Mouse (Mus musculus): ENCODE results near the gene Osbpl10. TPM values are rescaled to one million over a fixed set of nuclear protein-coding genes. Genes with fewer than 3 reads are reported as not detected.

Osbpl10 gene
- total RNA-seq, 1 experiment from 2014 or later, result not detected

DNA sequence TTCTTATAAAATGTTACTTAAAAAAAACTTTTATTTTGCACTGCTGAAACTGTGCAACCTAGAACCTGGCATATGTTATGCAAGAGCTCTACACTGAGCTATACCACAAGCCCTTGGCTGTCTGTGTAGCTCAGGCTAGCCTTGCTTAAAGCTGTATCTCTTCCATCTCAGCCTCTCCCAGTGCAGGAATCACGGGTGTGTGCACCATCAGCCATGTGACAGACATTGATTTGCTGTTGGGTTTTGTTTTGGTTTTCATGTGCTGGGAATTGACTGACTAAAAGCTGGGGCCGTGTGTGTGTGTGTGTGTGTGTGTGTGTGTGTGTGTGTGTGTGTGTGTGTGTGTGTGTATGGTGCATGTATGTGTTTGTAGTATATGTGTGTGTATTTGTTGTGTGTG lies 155.6 kb downstream of the Osbpl10 start:
- no peak for ATAC-seq (ENCODE audit: extremely low read depth, insufficient number of reproducible peaks, low FRiP score, poor library complexity, severe bottlenecking)

GRCm38 (mm10) chr9:115134736-115135135 lies 156.4 kb downstream of the Osbpl10 start:
- peak; percentile 86 for ATAC-seq (ENCODE audit: extremely low read depth, insufficient number of reproducible peaks, low FRiP score, poor library complexity, severe bottlenecking)

DNA sequence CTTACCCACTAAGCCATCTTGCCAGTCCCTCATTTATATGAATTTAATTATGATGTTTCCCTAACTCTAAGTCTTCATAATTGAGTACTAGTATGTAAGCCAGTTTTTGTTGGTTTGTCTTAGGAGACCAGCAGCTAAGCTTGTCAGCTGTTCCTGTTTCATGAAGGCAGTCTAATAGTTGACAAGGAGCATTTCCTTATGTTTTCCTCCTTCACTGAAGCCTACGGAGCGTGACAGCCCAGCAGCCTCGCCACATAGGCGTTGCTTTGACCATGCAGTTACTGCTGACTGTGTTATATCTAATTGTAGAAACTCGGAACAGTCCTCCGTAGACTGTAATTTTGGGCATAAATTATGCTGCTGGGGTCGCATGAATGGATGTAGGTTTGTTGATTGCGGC lies 157.0 kb downstream of the Osbpl10 start:
- no peak for ATAC-seq (ENCODE audit: extremely low read depth, insufficient number of reproducible peaks, low FRiP score, poor library complexity, severe bottlenecking)

GRCm38 (mm10) chr9:115137858-115138257 lies 159.5 kb downstream of the Osbpl10 start:
- ATAC-seq (ENCODE audit: extremely low read depth, insufficient number of reproducible peaks, low FRiP score, poor library complexity, severe bottlenecking), result no peak

GRCm38 (mm10) chr9:115139597-115140332 lies 161.4 kb downstream of the Osbpl10 start:
- ATAC-seq (ENCODE audit: extremely low read depth, insufficient number of reproducible peaks, low FRiP score, poor library complexity, severe bottlenecking), result no peak

DNA sequence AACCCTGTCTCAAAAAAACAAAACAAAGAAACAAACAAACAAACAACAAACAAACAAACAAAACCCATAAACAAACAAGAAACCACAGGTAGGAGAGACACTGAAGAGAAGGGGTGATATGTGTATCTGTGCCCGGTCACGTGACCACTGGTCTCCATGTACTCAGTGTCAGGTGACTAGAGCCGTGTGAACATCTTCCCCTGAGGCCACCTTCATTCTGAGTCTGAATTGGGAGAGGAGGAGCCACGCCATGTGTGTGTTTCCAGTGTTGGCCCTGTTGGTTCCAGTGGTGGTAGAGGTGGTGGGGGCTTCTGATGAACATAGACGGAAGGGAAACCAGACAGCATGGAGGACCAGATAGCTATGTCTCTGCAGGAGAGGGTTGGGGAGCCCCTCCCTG lies 168.8 kb downstream of the Osbpl10 start:
- no peak for ATAC-seq (ENCODE audit: extremely low read depth, insufficient number of reproducible peaks, low FRiP score, poor library complexity, severe bottlenecking)

GRCm38 (mm10) chr9:115147586-115148355 lies 169.4 kb downstream of the Osbpl10 start:
- no peak for ATAC-seq (ENCODE audit: extremely low read depth, insufficient number of reproducible peaks, low FRiP score, poor library complexity, severe bottlenecking)

DNA sequence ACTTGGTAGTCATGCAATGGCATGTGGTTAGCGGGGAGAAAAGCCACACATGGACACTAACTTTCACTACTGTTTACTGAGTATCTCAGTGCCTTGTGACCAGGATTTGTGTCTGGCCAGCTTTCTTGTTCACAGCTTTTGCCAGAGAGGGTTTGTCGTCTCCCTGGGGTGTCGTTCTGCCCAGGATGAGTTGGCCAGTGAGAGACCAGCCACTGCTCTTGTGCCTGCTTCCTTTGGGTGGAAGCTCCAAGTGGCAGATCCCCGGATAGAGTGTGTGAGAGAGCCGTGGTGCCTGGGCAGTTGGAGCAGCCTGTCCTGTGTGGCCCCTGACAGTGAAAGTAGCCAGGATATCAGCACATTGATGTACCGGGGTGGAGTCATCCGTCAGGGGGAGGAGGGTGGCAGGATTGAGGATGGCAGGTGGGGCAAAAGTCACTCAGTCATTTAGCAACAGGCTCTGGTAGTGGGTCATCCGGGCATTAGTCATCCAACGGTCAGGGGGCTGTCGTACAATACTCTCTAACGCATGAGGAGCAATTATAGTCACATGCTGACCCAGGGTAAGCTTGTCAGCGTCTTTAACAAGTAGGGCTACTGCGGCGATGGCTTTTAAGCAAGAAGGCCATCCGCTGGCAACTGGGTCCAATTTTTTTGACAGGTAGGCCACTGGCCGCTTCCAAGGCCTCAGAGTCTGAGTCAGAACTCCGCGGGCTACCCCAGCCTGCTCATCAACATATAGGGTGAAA lies 170.8 kb downstream of the Osbpl10 start:
- no peak for ATAC-seq (ENCODE audit: extremely low read depth, insufficient number of reproducible peaks, low FRiP score, poor library complexity, severe bottlenecking)

DNA sequence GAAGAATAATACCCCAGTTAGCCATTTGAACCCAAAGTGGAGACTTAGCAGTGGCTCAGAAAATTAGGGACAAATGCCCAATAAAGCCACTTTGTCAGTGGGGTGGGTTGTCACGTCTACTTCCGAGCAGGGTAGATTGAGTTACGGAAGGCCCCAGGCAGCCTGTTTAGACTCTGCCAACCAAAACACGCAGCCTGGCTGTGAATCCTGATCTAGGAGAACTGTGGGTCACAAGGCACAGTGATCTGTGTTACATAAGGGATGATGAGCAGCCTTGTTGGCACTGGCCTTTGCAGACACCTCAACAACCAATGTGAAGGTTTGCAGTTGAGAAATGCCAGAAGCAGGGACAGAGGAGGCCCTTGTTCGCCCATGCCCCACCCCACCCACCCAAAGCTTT lies 183.2 kb downstream of the Osbpl10 start:
- ATAC-seq (ENCODE audit: extremely low read depth, insufficient number of reproducible peaks, low FRiP score, poor library complexity, severe bottlenecking), result no peak

DNA sequence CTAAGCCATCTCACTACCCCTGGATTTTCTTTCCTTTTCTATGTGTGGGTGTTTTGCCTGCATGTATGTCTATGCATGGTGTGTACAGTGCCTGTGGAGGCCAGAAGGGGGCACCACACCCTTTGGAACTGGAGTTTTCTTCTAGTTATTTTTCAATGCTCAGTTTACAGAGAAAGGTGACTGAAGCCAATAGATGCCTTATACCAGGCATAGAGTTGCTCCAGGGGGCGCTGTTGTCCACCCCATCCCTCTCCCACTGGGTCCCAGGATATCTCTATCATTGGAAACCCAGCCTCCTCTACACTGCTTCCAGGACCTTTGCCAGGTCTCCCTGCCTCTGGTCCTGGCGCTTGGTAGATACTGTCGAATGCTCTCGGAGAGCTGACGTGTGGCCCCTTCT lies 184.7 kb downstream of the Osbpl10 start:
- ATAC-seq (ENCODE audit: extremely low read depth, insufficient number of reproducible peaks, low FRiP score, poor library complexity, severe bottlenecking), result no peak

DNA sequence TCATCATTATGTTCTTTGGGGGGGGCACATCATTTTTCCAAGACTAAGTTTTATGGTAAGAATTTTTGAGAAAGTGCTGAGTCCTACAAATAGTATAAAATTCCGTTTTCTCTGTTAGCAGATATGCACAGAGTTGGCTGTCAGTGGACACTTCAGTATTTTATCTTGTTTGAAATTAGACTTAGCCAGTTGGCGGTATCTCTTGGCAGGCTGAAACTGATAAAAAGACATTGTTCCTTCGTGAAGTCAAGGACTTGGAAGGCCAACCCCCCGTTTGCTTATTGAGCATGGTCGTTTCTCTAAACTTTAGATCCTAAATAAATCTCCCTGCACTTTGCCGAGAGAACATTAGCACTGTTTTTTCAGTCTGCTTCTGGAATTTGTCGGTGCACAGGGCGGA lies 185.3 kb downstream of the Osbpl10 start:
- no peak for ATAC-seq (ENCODE audit: extremely low read depth, insufficient number of reproducible peaks, low FRiP score, poor library complexity, severe bottlenecking)

DNA sequence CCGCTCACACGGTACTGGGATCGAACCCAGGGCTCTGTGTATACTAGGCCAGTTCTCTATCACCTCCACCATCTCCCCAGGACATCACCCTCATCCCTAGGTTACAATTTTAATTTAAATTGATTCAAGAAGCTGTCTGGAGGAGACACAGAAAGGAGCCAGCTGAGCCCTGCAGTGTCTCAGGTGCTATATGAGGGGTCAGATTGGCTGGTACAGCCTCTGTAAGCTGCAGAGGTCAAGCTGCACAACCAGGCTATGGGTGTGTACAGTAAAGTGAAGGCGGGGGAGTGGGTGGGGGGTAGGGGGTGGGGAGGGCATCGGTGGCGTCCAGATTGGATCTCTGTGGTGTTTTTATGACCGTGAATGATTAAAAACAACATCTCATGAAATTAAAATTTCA lies 186.0 kb downstream of the Osbpl10 start:
- ATAC-seq (ENCODE audit: extremely low read depth, insufficient number of reproducible peaks, low FRiP score, poor library complexity, severe bottlenecking), result no peak

- no peak for ATAC-seq (ENCODE audit: extremely low read depth, insufficient number of reproducible peaks, low FRiP score, poor library complexity, severe bottlenecking)
Observed at GRCm38 (mm10) chr9:115165996-115166395, 187.6 kb downstream of the Osbpl10 start.

DNA sequence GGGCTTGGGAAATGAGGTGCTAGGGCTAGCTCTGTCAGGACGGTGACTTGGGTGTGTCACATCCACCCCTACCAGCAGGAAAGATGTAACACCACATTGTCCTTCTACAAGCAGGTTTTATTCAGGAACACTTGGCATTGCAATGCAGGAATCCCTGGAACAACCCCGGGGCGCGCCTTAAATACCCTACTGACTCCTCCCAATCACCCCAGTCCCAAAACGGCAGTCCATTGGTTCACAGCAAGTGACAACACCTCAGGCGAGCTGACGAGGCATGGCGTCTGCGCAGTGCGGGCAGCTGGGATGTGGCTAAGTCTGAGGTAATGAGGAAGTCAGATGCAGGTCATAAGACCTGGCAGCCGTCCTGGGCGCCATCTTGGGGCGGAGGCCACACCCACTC lies 191.2 kb downstream of the Osbpl10 start:
- ATAC-seq (ENCODE audit: extremely low read depth, insufficient number of reproducible peaks, low FRiP score, poor library complexity, severe bottlenecking), result no peak

DNA sequence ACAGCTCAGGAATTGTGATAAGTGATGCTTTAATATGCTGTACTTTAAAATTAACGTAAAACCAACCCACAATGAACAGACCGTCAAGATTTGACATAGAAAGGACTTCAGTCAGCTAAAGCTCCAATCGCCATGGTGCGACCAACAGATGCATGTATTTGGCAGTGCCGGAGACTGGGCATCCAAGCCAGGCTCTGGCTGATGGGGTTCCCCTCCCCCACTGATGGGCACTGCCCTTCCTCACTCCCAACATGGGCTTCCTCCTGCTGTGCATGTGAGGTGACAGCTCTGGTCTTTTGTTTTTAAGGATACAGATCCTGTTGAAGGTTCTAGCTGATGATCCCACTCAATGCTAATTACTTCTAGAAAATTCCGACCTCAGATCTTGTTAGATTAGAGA lies 193.7 kb downstream of the Osbpl10 start:
- no peak for ATAC-seq (ENCODE audit: extremely low read depth, insufficient number of reproducible peaks, low FRiP score, poor library complexity, severe bottlenecking)

GRCm38 (mm10) chr9:115179154-115179553 lies 200.8 kb downstream of the Osbpl10 start:
- no peak for ATAC-seq (ENCODE audit: extremely low read depth, insufficient number of reproducible peaks, low FRiP score, poor library complexity, severe bottlenecking)

- ATAC-seq (ENCODE audit: extremely low read depth, insufficient number of reproducible peaks, low FRiP score, poor library complexity, severe bottlenecking), result no peak
Observed at GRCm38 (mm10) chr9:115179935-115180334, 201.6 kb downstream of the Osbpl10 start.

- ATAC-seq (ENCODE audit: extremely low read depth, insufficient number of reproducible peaks, low FRiP score, poor library complexity, severe bottlenecking), result no peak
Observed at GRCm38 (mm10) chr9:115186402-115186801, 208.0 kb downstream of the Osbpl10 start.

GRCm38 (mm10) chr9:115190376-115190942 lies 212.1 kb downstream of the Osbpl10 start:
- ATAC-seq (ENCODE audit: extremely low read depth, insufficient number of reproducible peaks, low FRiP score, poor library complexity, severe bottlenecking), result no peak

All from neutrophil, adult 5-6 weeks (primary cell).